Mouse (Mus musculus) spleen, postnatal 14 days (tissue): ENCODE results near the gene Jak2.

Experiments
- DNase-seq, 2 experiments: peaks; one replicate each; pipeline ENCODE4 v3.0.0; 2021 to 2022; ENCODE audit warnings: low spot score in 2 of 2

Gene Jak2

DNA sequence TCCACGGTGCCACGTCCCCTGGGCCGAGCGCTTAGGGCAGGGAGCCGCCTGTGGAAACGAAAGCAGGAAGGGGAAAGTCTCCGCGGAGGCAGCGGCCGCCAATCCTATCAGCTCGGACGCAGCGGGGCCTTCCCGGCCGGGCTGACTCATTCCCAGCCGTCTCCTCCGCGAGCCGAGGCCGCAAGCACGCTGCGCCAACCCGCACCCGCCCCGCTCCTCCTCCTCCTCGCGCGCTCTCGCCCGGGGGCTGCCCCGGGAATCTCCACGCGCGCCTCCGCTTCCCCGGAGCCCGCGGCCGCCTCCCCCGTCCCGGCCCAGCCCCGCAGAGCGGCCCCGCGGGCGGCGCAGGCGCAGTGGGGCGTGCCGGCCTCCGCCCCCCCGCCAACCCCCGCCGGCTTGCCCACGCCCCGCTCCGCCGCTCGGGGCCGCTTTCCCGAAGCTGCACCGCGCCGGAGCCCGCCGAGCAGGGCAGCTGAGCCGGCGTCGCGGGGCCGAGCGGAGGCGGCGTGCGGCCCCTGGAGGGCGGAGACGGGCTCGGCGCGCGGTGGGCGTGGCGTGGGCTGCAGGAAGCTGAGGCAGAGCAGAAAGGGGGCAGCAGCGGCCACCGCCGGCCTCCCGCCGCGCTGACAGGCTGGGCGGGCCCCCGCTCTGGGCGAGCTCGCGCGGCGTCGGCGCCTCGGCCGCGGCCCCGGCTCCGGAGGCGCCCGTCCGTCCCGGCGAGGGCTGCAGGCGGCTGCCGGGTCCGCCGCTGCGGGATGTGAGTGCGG is at the start of gene Jak2:
Gene Jak2, plus strand, starts transcription at position 638 of the 767 bp plus-strand sequence.
- DNase-seq = peak; percentile 90 to 91

DNA sequence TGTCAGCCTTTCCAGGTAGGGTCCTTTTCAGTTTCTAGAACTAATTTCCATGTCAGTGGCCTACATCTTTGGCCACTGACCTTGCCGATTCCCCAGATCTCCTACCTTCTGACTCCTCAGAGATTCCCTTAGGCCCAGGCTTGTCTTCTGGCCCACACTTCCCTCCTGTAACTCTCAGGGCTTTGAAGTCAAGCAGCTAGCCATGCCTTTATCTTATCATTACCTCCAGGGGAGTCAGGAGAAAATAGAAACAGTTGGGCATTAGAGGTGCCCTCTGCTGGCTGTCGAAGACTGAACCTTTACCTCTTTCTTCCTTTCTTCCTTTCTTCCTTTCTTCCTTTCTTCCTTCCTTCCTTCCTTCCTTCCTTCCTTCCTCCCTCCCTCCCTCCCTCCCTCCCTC is 48.3 kb upstream of the Jak2 start:
- no peak for DNase-seq

DNA sequence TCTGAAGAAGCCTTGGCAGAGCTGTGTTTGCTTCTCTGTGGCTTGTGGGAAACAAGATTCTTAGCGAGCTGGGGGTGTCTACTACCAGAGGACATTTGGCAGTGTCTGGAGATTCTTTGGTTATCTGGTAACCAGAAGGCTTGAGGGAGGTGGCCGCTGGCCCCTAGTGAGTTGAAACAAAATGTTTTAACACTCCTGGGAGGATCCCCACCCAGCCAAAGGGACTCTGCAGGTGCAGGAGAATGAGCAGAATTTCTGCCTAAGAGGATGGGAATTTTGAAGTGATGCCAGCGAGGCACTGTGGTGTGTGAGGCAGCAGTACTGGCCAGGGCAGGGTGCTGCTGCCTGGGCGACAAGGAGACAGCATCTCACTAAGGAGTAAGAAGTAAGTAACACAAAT is 47.0 kb upstream of the Jak2 start:
- no peak for DNase-seq

DNA sequence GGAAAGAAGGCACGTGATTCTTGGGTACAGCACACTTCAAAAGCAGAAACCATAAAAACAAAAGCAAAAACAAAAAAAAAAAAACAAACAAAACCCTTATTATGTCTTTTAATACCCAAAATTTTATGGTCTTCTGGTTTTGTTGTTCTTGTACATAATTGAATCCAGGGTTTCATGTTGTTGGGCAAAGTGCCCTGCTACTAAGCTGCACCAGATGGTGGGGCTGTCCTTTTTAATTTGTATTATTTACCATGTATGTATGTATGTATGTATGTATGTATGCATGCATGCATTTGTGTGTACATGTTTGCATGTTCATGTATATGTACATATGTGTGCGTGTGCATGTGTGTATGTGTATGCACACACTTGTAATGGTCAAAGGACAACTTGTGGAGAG is 46.4 kb upstream of the Jak2 start:
- no peak for DNase-seq

DNA sequence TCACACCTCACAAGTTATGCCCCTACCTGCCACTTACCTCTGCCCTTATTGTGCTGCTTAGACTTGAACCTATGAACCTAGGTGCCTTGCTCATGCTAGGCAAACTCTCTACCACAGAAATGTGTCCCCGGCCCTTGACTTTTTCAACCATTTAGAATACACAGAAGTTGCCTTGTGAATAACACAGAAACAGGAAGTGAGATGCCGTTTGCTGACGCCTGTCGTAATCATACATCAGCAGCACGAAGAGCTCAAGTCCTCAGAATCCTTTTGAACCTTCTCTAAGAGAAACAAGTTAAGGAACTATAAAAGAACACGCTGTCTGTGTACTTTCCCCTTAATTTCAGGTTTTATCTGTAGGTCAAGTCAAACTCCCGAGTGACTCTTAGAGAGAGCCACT is 41.7 kb upstream of the Jak2 start:
- no peak for DNase-seq

DNA sequence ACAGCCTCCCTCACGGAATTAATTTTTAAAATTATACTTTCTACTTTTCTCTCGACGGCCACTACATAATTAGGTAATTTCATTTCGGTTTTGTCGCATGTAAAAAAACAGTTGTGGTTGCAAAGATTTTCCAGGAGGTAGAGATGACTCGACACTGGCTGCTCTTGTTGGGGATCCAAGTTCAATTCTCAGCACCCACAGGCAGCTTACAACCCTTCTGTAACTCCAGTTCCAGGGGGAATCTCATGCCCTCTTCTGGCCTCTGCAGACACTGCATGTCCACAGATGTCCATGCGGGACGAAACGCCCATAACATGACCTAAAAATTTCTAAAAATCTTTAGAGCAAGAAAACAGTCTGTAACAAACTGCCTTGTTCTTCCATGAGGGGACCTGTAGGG is 41.3 kb upstream of the Jak2 start:
- no peak for DNase-seq

DNA sequence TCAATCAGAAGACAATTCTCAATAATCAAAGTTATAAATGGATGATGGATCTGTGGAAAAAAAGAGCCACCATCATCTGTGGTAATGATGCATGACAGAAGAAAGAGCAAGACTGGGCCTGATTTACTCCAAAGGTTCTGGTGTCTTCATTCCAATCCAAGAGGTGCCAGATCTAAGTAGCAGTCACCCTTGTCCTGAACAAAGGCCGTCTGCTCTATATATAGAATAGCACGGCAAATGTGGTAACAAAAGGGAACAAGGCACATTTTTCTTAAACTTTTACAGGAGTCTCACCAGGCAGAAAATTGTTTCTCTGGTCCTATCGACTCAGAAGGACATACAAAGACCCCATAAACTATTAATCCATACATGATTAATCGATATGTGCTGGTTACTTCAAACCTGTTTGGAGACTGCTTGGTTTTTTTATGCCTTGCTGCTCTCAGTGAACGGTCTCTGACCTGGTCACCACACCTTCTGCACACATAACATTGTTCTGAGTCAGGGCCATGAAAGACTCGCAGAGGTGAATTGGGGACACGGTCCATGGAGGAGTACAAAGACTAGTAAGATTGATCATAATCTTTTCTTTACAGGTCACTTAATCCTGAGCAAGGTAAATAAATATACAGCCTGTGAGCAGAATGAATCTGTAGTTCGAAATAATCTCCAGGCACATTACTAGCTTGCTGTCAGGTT is 35.7 kb upstream of the Jak2 start:
- DNase-seq = no peak

DNA sequence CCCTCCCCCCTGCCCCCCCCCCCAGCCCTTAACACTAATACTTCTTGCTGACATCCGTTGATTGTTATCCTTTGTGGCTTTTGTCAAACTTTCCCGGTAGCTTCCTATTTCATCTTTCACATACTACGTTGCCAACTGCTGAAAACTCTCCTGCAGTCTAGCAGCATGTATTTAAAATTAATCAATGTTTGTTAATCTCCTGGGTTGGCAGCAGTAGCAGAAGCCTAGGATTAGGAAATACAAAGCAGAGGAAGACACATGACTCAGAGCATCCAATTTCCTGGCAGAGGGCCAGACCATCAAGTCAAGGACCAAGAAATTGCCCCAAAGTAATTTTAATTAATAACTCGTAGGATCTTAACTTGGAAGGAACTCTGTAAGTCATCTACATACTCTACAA is 29.8 kb upstream of the Jak2 start:
- DNase-seq = no peak

DNA sequence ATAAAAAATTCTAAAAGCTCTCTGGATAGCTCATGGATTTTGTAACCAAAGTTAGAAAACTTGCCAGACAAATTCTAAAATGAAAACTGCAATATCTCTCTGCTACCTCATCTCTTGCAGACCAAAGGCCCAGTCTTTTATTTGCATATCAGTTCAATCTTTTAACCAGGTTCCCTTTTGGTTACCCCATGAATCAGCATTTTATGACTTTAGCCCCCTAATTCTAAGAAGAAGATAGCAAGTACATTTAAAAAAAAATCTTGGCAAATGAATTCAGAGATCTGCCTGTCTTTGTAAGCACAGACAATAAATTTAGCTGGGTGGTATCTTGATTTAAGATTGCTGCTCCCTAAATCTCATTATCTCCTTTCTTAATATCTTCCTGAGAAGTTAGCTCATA is 26.7 kb upstream of the Jak2 start:
- no peak for DNase-seq

DNA sequence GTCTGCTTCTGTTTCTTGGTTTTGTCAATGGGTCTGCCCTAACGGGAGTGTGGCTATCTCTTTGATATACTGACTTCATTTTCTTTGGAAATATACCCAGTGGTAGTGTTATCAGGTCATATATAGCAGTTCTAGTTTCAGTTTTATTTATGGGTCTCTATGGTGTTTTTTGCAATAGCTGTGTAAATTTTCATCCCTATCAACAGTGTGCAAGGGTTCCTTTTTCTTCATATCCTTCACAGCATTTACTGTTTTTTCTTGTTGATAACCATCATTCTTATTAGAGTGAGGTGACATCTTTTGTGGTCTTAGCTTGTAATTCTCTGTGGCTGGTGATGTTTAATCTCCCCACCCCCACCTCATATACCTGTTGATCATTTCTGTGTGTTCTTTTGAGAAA is 24.6 kb upstream of the Jak2 start:
- DNase-seq = no peak

DNA sequence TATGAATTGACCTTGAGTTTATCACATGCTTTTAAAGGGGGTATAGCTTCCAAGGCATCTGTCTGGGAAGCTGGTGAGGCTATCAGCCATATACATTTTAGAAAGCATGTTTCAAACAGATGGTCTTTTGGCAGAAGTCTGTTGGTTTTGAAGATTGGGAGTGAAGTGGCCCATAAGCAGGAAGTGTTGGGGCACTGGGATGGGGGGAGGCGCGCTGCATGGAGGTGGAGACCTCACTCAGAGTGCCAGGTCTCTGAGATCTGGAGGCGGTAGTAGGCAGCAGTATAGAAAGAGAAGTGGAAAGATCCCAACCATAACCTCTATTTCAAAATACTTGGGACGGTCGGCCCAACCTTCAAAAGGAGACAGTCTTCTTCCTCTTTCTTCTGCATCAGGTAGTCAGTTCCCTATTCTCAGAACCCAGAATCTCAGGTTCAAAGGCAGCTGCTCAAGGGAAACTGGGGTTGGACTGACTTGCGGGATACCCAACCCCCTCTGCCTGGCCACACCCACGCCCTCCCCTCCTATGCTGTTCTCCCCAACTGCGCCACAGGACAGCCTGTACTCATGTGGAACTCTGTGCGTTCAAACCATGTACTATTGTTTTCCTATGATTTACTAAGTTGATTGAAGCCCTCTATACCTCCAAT is 23.6 kb upstream of the Jak2 start:
- no peak for DNase-seq

DNA sequence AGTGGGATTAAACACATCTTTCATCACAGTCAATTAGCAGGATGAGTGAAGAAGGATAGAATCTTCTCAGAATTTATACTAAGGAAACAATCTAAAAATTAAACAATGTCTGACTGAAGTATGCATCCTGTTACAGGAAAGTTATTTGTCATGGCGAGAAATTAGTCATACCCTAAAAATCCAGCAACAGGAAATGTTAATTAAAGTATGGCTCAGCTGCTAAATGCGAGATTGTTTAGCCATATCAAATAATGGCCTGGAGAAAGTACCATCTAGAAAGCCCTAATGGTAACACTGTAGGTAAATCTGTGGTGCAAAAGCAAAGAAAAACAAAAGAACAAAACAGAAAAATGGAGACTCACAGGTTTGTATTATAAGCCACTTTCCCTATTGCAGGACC is 22.6 kb upstream of the Jak2 start:
- DNase-seq = no peak

DNA sequence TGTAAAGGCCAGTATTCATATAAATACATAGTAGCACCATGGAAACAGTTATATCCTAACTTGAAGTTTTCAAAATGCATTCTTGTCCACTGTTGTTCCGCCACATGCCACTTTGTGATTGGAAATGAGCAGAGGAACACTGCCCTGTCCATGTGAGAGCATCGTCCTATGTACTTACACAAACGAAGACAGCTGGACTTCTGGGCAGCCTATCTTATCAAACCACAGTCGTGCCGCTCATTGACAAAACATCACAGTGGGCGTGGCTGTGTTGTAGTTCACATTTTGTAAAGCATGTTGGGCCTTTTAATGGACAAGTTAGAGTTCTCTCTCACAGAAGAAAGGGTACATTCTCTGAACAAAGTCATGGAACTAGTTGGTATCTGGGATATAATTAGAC is 18.9 kb upstream of the Jak2 start:
- no peak for DNase-seq

DNA sequence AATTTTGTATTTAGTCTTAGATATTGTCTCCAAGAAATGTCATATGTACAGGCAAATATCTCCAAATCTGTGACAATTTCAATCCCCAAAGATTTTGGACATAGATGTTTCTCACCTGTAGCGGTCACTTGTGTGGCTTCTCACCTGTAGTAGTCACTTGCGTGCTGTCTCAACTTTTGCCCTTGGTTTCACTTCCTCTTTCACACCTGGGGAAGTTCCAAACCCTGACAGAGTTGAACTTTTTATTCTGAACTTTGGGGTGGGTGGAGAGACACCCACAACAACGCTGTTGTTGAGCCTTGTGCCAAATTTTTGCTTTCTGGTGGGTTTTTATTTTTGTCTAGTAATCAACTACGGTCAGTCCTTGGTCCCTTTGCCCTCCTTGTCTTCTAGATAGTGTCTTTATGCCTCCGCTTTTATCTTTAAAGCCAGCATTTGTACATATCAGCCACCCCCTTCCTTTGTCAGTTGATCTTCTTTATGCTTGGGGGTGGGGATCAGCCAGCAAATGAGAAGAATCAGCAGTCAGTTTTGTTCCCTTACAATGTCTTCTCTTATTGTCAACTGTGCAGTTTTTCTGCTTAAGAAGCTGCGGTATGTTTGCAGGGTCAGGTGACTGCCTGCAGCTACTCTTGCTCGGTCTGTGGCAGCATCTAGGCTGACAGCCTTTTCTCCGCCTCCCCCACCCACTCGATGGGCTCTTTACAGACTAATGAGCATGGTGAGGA is 14.8 kb upstream of the Jak2 start:
- no peak for DNase-seq

DNA sequence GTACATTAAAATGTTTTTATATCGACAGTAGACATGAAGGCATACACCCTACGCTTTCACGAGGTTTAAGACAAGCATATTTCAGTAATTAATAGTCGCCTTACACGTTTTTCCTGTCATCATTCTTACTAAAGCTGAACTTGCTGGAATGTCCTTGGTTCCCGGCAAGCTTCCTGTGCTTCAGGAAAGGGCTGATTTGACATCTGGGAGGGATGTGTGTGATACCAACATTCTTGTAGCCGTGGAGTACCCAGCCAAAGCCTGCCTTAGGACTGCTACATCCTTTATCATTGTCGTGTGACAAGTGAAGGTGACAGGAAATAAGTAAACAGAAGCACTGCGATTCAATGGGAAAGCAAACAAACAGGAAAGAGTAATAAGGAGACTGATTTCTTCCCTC is 13.5 kb upstream of the Jak2 start:
- DNase-seq = no peak

DNA sequence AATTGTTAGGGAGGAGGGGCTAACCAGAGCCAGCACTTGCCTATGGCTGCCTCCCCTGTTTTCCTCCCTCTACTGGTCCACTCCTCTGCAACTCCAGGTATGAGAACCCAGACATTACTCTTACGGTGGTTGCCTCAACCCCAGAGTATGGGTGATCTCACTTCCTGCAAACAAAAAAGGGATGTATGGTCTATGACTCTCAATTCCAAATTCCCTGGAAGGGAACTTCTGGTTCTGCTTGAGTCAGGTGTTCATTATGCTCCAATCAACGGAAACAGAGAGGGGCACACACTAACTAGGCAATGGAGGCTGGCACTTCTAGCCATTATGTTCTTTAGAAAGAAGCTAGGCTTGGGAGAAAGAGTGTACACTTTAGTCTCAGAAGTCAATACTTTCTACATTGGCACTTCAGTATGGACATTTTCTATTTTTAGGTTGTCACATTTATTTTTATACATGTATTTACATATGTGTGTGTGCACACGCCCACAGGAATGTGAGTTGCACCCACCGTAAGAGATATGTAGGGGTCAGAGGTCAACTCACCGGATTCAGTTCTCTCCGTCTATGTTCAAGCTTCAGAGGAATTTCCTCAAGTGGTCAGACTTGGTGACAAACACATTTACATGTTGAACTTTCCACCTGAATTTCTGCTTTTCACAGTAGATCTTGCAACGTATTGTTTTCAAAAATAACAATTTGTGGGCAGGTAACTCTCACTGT is 12.0 kb upstream of the Jak2 start:
- no peak for DNase-seq

DNA sequence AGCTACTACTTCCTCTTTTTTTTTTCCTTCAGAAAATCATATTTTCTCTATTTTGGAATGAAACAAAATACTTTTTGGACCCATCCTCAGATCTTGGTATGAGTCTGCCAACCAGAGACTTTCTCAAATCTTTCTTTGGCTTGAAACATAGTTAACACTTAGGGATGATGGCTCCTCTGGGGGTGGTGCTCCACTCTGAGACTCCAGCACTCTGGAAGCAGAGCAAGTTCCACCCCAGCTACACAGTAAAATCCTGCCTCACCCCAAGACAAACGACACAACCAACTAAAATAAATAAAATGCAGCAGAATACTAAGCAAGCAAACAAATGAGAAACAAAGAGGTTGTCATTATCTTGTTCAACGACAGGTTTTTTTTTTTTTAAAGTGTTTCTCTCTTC is 11.0 kb upstream of the Jak2 start:
- no peak for DNase-seq

DNA sequence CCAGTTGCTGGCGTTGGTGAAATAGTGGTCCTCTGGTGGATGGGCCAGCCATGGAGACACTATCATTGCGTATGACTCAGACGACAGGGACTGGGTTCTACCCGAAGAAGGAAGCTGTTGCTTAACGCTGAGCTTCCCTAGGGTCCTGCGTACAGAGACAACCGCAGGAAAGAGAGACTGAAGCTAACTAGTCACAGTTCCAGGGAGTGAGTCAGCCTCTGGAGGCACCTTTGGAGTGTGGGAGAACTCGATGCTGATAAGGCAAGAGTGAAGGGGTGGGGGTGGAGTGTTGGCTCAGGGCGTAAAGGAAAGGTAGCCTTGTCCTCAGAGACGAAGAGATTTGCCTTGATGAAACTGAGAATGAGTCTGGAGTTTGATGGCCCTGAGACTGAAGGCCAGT is 10.0 kb upstream of the Jak2 start:
- no peak for DNase-seq

DNA sequence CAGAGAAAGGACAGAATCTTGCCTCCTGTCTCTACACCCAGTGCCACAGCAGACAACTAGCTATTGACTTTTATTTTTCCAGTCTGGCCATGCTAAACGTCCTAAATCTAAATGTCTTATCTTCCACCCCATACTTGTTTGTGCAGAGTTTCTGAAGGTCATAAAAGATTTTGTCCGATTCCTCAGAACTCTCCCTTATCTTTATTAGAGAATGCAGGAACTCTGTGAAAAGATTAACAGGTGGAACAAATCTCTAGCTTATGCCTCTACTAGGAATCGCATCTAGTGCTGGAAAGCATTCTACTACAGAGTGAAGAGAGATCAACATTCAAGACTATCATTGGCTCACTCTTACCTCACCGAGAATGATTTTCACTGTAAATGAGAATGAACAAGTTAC is 1.7 kb upstream of the Jak2 start:
- DNase-seq = no peak

DNA sequence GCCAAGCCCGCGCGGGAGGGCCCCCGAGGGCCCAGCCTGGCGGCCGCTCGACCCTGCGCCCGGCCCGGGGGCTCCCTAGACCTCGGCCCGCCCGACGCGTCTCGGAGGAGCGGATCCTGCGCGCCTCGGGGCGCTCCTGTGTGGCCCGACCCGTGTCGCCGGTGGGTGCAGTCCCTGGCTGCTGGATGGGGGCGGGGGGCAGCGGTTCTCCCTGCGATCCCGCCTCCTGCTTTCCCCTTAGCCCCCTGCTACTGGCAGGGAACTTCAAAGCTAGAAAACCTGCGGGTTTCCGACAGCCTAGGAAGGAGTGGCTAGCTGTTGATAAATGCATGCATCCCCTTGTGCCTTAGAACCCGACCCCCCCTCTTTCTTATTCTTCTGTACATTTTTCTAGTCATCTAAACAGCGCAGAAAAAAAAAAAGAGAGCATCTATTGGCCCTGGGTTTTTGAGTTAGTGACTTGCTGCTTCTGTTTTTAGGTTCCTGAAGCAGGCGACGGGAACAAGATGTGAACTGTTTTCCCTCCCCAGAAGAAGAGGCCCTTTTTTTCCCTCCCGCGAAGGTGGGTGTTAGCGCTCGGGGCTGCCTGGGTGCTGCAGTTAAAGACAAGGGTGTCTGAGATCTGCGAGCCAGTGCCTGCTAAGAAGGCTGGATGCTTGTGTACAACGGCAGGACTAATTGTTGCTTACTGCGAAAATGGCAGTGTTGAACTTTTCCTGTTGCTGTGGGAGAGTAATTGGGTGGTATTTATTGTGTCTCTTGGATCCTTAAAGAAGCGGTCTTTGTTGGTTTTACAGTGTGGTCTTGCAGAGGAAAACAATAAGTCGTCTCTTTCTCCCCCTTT is 552 bp downstream of the Jak2 start:
- DNase-seq = peak; percentile 34 to 40
